Mouse (Mus musculus) stomach, postnatal 0 days (tissue): ENCODE measurements around the gene Mast4.

ENCODE experiments used
- CTCF ChIP-seq: IDR thresholded peaks from 2 replicates; pipeline ENCODE4 v1.5.1; 2016; ENCODE audit warnings: antibody characterized with exemption, low read depth, mild to moderate bottlenecking, moderate library complexity
- EP300 ChIP-seq: optimal IDR thresholded peaks from 2 replicates; pipeline ENCODE3; 2016; ENCODE audit warnings: antibody characterized with exemption

DNA sequence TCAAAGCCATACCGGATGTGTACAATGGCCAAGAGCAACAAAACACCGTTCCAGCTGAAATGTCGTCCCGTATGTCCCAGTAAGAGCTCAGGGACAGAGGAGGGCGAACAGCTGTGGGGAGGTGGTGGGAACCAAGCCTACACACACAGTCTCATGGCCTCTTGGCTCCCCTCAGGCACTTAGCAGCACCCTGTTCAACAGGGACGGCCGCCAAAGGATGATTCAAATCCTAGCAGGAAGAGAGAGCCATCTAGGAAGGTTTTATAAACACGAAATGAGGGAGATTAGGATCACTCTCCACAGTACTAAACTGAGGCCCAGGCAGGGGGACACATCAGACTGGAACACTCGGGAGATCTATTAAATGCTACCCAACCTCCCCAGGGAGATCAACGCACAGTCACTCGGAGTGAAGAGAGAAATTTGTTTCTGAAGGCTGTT lies 122.8 kb downstream of the Mast4 start:
- TF ChIP-seq CTCF (no peak), EP300 (no peak)
